Mouse (Mus musculus): ENCODE results near the gene Arsa. TPM values are rescaled to one million over a fixed set of nuclear protein-coding genes. Genes with fewer than 3 reads are reported as not detected.
A peak's percentile ranks its signal among the peaks of the same experiment; 100 is the strongest.

Gene Arsa
- polyA plus RNA-seq, 1 experiment from 2014 or later, result 22.5 TPM

- Histone ChIP-seq H3K4me2 (replicated peaks) (no peak overlapping the region), H3K27ac (no peak overlapping the region), H3K9me3 (no peaks in the 10 kb centered on the region), H3K36me3 (no peaks in the 10 kb centered on the region), H3K9ac (no peak overlapping the region), H3K27me3 (replicated peaks) (no peaks in the 10 kb centered on the region), H3K4me3 (replicated peaks) (no peak overlapping the region), H3K4me1 (replicated peaks) (no peaks in the 10 kb centered on the region)
- ATAC-seq, result no peak
- WGBS, result 73% methylated on average over 12 of the region's 12 CpGs
Observed at GRCm38 (mm10) chr15:89488182-89488581, 11.0 kb upstream of the Arsa start.

GRCm38 (mm10) chr15:89480584-89480983, 3.4 kb upstream of the Arsa start:
- H3K4me2 ChIP-seq (replicated peaks), result no peak overlapping the region
- H3K4me1 ChIP-seq (replicated peaks), result peaks cover 3% of the 10 kb centered on the region; the same call in 1 of the 2 replicates
- H3K9ac ChIP-seq, result no peak overlapping the region
- no peak overlapping the region for H3K4me3 ChIP-seq (replicated peaks)
- no peak overlapping the region for H3K27ac ChIP-seq
- H3K9me3 ChIP-seq, result no peaks in the 10 kb centered on the region
- H3K36me3 ChIP-seq, result no peaks in the 10 kb centered on the region
- 66% methylated on average over 8 of the region's 8 CpGs for WGBS
- no peaks in the 10 kb centered on the region for H3K27me3 ChIP-seq (replicated peaks)
- no peak for ATAC-seq

GRCm38 (mm10) chr15:89478622-89479021, 1.4 kb upstream of the Arsa start:
- WGBS, result 84% methylated on average over 3 of the region's 3 CpGs
- no peaks in the 10 kb centered on the region for H3K27me3 ChIP-seq (replicated peaks)

GRCm38 (mm10) chr15:89477806-89478205, 581 bp upstream of the Arsa start:
- Histone ChIP-seq H3K9ac (no peak overlapping the region), H3K27me3 (replicated peaks) (no peaks in the 10 kb centered on the region), H3K4me2 (replicated peaks) (no peak overlapping the region), H3K27ac (no peak overlapping the region), H3K36me3 (no peaks in the 10 kb centered on the region), H3K4me1 (replicated peaks) (peaks cover 8% of the 10 kb centered on the region; the same call in 1 of the 2 replicates), H3K9me3 (no peaks in the 10 kb centered on the region), H3K4me3 (replicated peaks) (no peak overlapping the region)
- no peak for ATAC-seq
- 69% methylated on average over 8 of the region's 8 CpGs for WGBS

More at GRCm38 (mm10) chr15:89478622-89479021, 1.4 kb upstream of the Arsa start:
- H3K9me3 ChIP-seq, result no peaks in the 10 kb centered on the region
- H3K4me3 ChIP-seq (replicated peaks), result no peak overlapping the region
- H3K27ac ChIP-seq, result no peak overlapping the region
- H3K4me2 ChIP-seq (replicated peaks), result no peak overlapping the region
- no peak overlapping the region for H3K9ac ChIP-seq
- ATAC-seq, result no peak
- peaks cover 8% of the 10 kb centered on the region; the same call in 1 of the 2 replicates for H3K4me1 ChIP-seq (replicated peaks)
- no peaks in the 10 kb centered on the region for H3K36me3 ChIP-seq

- Histone ChIP-seq H3K27me3 (replicated peaks) (no peaks in the 10 kb centered on the region), H3K4me2 (replicated peaks) (peak overlapping the region; percentile 86), H3K36me3 (no peaks in the 10 kb centered on the region), H3K4me1 (replicated peaks) (peaks cover 8% of the 10 kb centered on the region; the same call in 1 of the 2 replicates), H3K9me3 (no peaks in the 10 kb centered on the region), H3K27ac (peak overlapping the region; percentile 76), H3K4me3 (replicated peaks) (peak overlapping the region; percentile 55), H3K9ac (peak overlapping the region; percentile 52)
- no peak for ATAC-seq
- WGBS, result 3% methylated on average over 5 of the region's 5 CpGs
Observed at GRCm38 (mm10) chr15:89476475-89476815, 780 bp downstream of the Arsa start.

- peak; percentile 98 for ATAC-seq
- no peaks in the 10 kb centered on the region for H3K9me3 ChIP-seq
- H3K9ac ChIP-seq, result peak overlapping the region; percentile 52
- no peaks in the 10 kb centered on the region for H3K36me3 ChIP-seq
- peaks cover 8% of the 10 kb centered on the region; the same call in 1 of the 2 replicates for H3K4me1 ChIP-seq (replicated peaks)
- peak overlapping the region; percentile 86 for H3K4me2 ChIP-seq (replicated peaks)
- H3K27ac ChIP-seq, result peak overlapping the region; percentile 76
- H3K27me3 ChIP-seq (replicated peaks), result no peaks in the 10 kb centered on the region
- WGBS, result 9% methylated on average over 44 of the region's 44 CpGs
- peak overlapping the region; percentile 55 for H3K4me3 ChIP-seq (replicated peaks)
Observed at GRCm38 (mm10) chr15:89475611-89476474, 1.4 kb downstream of the Arsa start.

- H3K9ac ChIP-seq, result peak overlapping the region; percentile 52
- peak overlapping the region; percentile 55 for H3K4me3 ChIP-seq (replicated peaks)
- H3K9me3 ChIP-seq, result no peaks in the 10 kb centered on the region
- H3K36me3 ChIP-seq, result no peaks in the 10 kb centered on the region
- peaks cover 8% of the 10 kb centered on the region; the same call in 1 of the 2 replicates for H3K4me1 ChIP-seq (replicated peaks)
- peak overlapping the region; percentile 86 for H3K4me2 ChIP-seq (replicated peaks)
- H3K27me3 ChIP-seq (replicated peaks), result no peaks in the 10 kb centered on the region
- ATAC-seq, result no peak
- WGBS, result 89% methylated on average over 7 of the region's 7 CpGs
- H3K27ac ChIP-seq, result no peak overlapping the region
Observed at GRCm38 (mm10) chr15:89475293-89475600, 2.0 kb downstream of the Arsa start.

- no peak overlapping the region for H3K4me3 ChIP-seq (replicated peaks)
- no peaks in the 10 kb centered on the region for H3K27me3 ChIP-seq (replicated peaks)
- peak overlapping the region; percentile 86; the same call in 1 of the 2 replicates for H3K4me2 ChIP-seq (replicated peaks)
- 95% methylated on average over 19 of the region's 19 CpGs for WGBS
- no peak for ATAC-seq
- H3K27ac ChIP-seq, result no peak overlapping the region
- no peaks in the 10 kb centered on the region for H3K36me3 ChIP-seq
- no peak overlapping the region for H3K9ac ChIP-seq
- H3K9me3 ChIP-seq, result no peaks in the 10 kb centered on the region
- H3K4me1 ChIP-seq (replicated peaks), result peaks cover 8% of the 10 kb centered on the region; the same call in 1 of the 2 replicates
Observed at GRCm38 (mm10) chr15:89474596-89475292, 2.5 kb downstream of the Arsa start.

- no peak overlapping the region for H3K27ac ChIP-seq
- H3K9me3 ChIP-seq, result no peaks in the 10 kb centered on the region
- H3K4me1 ChIP-seq (replicated peaks), result peaks cover 8% of the 10 kb centered on the region; the same call in 1 of the 2 replicates
- no peaks in the 10 kb centered on the region for H3K36me3 ChIP-seq
- WGBS, result 97% methylated on average over 8 of the region's 8 CpGs
- H3K9ac ChIP-seq, result no peak overlapping the region
- no peaks in the 10 kb centered on the region for H3K27me3 ChIP-seq (replicated peaks)
- H3K4me3 ChIP-seq (replicated peaks), result no peak overlapping the region
- H3K4me2 ChIP-seq (replicated peaks), result no peak overlapping the region
- ATAC-seq, result no peak
Observed at GRCm38 (mm10) chr15:89473921-89474320, 3.3 kb downstream of the Arsa start.

GRCm38 (mm10) chr15:89473370-89473769, 3.9 kb downstream of the Arsa start:
- Histone ChIP-seq H3K4me1 (replicated peaks) (peaks cover 8% of the 10 kb centered on the region; the same call in 1 of the 2 replicates), H3K4me2 (replicated peaks) (no peak overlapping the region), H3K9ac (no peak overlapping the region), H3K27ac (no peak overlapping the region), H3K36me3 (no peaks in the 10 kb centered on the region), H3K27me3 (replicated peaks) (no peaks in the 10 kb centered on the region), H3K4me3 (replicated peaks) (no peak overlapping the region), H3K9me3 (no peaks in the 10 kb centered on the region)
- no peak for ATAC-seq
- 84% methylated on average over 9 of the region's 9 CpGs for WGBS

- ATAC-seq, result no peak
- Histone ChIP-seq H3K36me3 (no peaks in the 10 kb centered on the region), H3K27me3 (replicated peaks) (no peaks in the 10 kb centered on the region), H3K4me3 (replicated peaks) (no peak overlapping the region), H3K27ac (no peak overlapping the region), H3K9ac (no peak overlapping the region), H3K9me3 (no peaks in the 10 kb centered on the region), H3K4me1 (replicated peaks) (peaks cover 8% of the 10 kb centered on the region; the same call in 1 of the 2 replicates), H3K4me2 (replicated peaks) (no peak overlapping the region)
- WGBS, result 77% methylated on average over 4 of the region's 4 CpGs
Observed at GRCm38 (mm10) chr15:89471476-89471875, 5.7 kb downstream of the Arsa start.

- no peak overlapping the region for H3K27ac ChIP-seq
- H3K27me3 ChIP-seq (replicated peaks), result no peaks in the 10 kb centered on the region
- H3K36me3 ChIP-seq, result no peaks in the 10 kb centered on the region
- no peak overlapping the region for H3K9ac ChIP-seq
- ATAC-seq, result no peak
- WGBS, result 34% methylated on average over 2 of the region's 2 CpGs
- H3K4me1 ChIP-seq (replicated peaks), result no peaks in the 10 kb centered on the region
- no peak overlapping the region for H3K4me3 ChIP-seq (replicated peaks)
- H3K9me3 ChIP-seq, result no peaks in the 10 kb centered on the region
- H3K4me2 ChIP-seq (replicated peaks), result no peak overlapping the region
Observed at GRCm38 (mm10) chr15:89468577-89468976, 8.6 kb downstream of the Arsa start.

Data from intestine, embryonic 15.5 days (tissue).